22 mouse cellular contexts compared by ENCODE assay signal in the genomic region with DNA sequence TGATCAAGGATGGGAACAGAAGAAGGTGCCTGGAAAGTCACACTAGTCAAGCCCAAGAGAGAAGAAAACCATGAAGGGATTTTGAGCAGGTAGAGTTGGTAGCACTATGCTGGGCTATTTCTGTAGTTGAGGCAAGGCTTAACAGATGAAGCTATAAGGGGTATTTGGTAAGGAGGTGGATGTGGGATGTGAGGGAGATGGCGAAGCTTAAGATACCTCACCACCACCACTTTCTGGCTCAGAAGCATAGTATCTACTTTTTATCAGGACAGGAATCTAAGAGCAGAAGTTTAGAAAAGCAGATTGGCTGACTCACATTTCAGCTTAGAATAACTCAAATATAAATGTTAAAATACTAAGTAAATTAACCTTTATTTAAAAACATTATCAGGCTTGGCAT.
DNase-seq lines count a peak whose midpoint lies in the region; ATAC-seq and TF ChIP-seq lines count a peak whose summit lies in the region.
"Had no signal": no experiment of that assay in that cellular context is flagged by ENCODE, and none has a peak within 500 bp of the region (broad histone marks: within the 10 kb centered on the region; RNA-seq: fewer than 3 reads in every experiment).

No protein-coding gene starts in this region.

- H3K27ac ChIP-seq in left cerebral cortex, adult 2 months: peak overlapping the region; percentile 49; the same call in 1 of the 2 replicates
- H3K27ac ChIP-seq: embryonic facial prominence, embryonic 13.5 days; embryonic facial prominence, embryonic 15.5 days; forebrain, embryonic 10.5 days; forebrain, embryonic 12.5 days had no signal

- DNase-seq in frontal cortex, postnatal 14 days (ENCODE audit: low spot score in 2 of 2): no peak
- DNase-seq in left cerebral cortex, adult 2 months (ENCODE audit: extremely low spot score in 1 of 2, low spot score in 2 of 2): no peak
- DNase-seq in left cerebral cortex, adult 18-20 months (ENCODE audit: low spot score in 2 of 2): no peak
- DNase-seq in brain, adult 2 months (ENCODE audit: low read depth, low spot score): peak; percentile 65
- DNase-seq in kidney, adult 8-10 months: no peak
- DNase-seq: adrenal gland, adult 8-10 months; adrenal gland, postnatal 14 days; adrenal gland, postnatal 36 days; B cell, adult 2 months; cerebellum, adult 11 months; embryo, embryonic 11 days had no signal

- intact Hi-C loops in left cerebral cortex, adult 2 months (cut with DNase I): loop anchor here (2.0 kb wide), 2 partner anchors 58 to 224 kb away; no protein-coding TSS in a partner anchor

- no peak for TF ChIP-seq CTCF in left cerebral cortex, adult 2 months (IDR thresholded peaks at IDR 0.05)

- no peak overlapping the region for H3K4me3 ChIP-seq in left cerebral cortex, adult 2 months
- H3K4me3 ChIP-seq: embryonic facial prominence, embryonic 13.5 days; embryonic facial prominence, embryonic 15.5 days; erythroblast, embryonic 14.5 days; forebrain, embryonic 10.5 days; forebrain, embryonic 12.5 days had no signal

- peak; percentile 88 for ATAC-seq in frontal cortex, adult (ENCODE audit: low TSS enrichment)
- ATAC-seq: activated CD4-positive, CD25-positive, alpha-beta regulatory T cell, adult 4 months; CD4-positive, CD25-positive, alpha-beta regulatory T cell, adult 4 months; forebrain, embryonic 14.5 days; forebrain, embryonic 16.5 days; Patski had no signal
